8 mouse cellular contexts compared by ENCODE assay signal in genomic region chr15:4376221-4376631, GRCm38 (mm10). TPM values are rescaled to one million over a fixed set of nuclear protein-coding genes. Genes with fewer than 3 reads are reported as not detected.
DNase-seq lines count a peak whose midpoint lies in the region; ATAC-seq lines count a peak whose summit lies in the region.
"Had no signal": no experiment of that assay in that cellular context is flagged by ENCODE, and none has a peak within 500 bp of the region (broad histone marks: within the 10 kb centered on the region; RNA-seq: fewer than 3 reads in every experiment).

No protein-coding gene starts in this region.

- peak; percentile 14 for DNase-seq in left cerebral cortex, postnatal 4 days
- no peak for DNase-seq in left cerebral cortex, postnatal 25 days (ENCODE audit: low spot score in 2 of 2)
- DNase-seq in cerebellum, postnatal 10 days: peak; percentile 62 to 65
- DNase-seq in hindbrain, embryonic 11.5 days (ENCODE audit: low spot score): peak; percentile 46
- DNase-seq in neural tube, embryonic 10.5 days (ENCODE audit: extremely low spot score, low spot score): peak; percentile 36
- DNase-seq in layer of hippocampus, adult 8-10 months (ENCODE audit: low spot score in 2 of 2): no peak

- 12% methylated on average over 8 of the region's 8 CpGs for WGBS in hindbrain, embryonic 11.5 days

- H3K4me3 ChIP-seq in hindbrain, embryonic 11.5 days (ENCODE audit: low read depth, low read length): peak overlapping the region; percentile 52
- H3K4me3 ChIP-seq: megakaryocyte, embryonic 14.5 days had no signal

- H3K36me3 ChIP-seq in hindbrain, embryonic 11.5 days (ENCODE audit: control insufficient read depth, insufficient read depth, low read length): no peaks in the 10 kb centered on the region

- peak overlapping the region; percentile 68; the same call in 1 of the 2 replicates for H3K9ac ChIP-seq in hindbrain, embryonic 11.5 days (ENCODE audit: low read depth, low read length)

- no peaks in the 10 kb centered on the region for H3K9me3 ChIP-seq in hindbrain, embryonic 11.5 days (ENCODE audit: control insufficient read depth, low read length)

- no peaks in the 10 kb centered on the region; the same call in 1 of the 2 replicates for H3K4me1 ChIP-seq in hindbrain, embryonic 11.5 days (replicated peaks; ENCODE audit: control insufficient read depth, insufficient read depth, low read length)
- H3K4me1 ChIP-seq: megakaryocyte, embryonic 14.5 days had no signal

- no peak overlapping the region for H3K27ac ChIP-seq in hindbrain, embryonic 11.5 days (ENCODE audit: low read depth, low read length)

- H3K27me3 ChIP-seq in hindbrain, embryonic 11.5 days (ENCODE audit: control insufficient read depth, insufficient read depth, low read length): no peaks in the 10 kb centered on the region

- peak overlapping the region; percentile 86 for H3K4me2 ChIP-seq in hindbrain, embryonic 11.5 days (replicated peaks; ENCODE audit: low read depth, low read length)

- intact Hi-C loops in left cerebral cortex, postnatal 4 days (cut with DNase I): no loop called here
- intact Hi-C loops in left cerebral cortex, postnatal 25 days (cut with DNase I): no loop called here

- ATAC-seq in hindbrain, embryonic 11.5 days (ENCODE audit: low FRiP score): peak; percentile 26
- no peak for ATAC-seq in megakaryocyte-erythroid progenitor cell, adult 5-6 weeks (replicated peaks; ENCODE audit: low FRiP score, low TSS enrichment, poor library complexity, severe bottlenecking)

RNA-seq across cellular contexts. Expression of gene Plcxd3, which starts 0.9 kb away (rescaled TPM):
- 10 to 100 TPM; 43.6 to 48.2 TPM for total RNA-seq in left cerebral cortex, postnatal 4 days (2021)
- total RNA-seq in left cerebral cortex, postnatal 25 days (2021): 10 to 100 TPM; 37.4 to 37.7 TPM
- polyA plus RNA-seq in hindbrain, embryonic 11.5 days (2014; fragmentation: Nextera tagmentation; extraction: Ambion mirVana): 13.2 and 15.9 TPM in 2 replicates
- total RNA-seq in layer of hippocampus, adult 8-10 months (2022): 10 to 100 TPM; 22.9 to 28.6 (median 24.4) TPM
- not detected in 2 replicates for total RNA-seq in megakaryocyte-erythroid progenitor cell, adult 5-6 weeks (2014; fragmentation: Nextera tagmentation)
- not detected in 2 replicates for total RNA-seq in megakaryocyte-erythroid progenitor cell, adult 5-6 weeks (2017)

Comparison
In these comparisons a context has a peak if more than half of its experiments do, and no peak if none do; other contexts are left out.
1. DNase-seq: peak in left cerebral cortex, postnatal 4 days (single experiment), cerebellum, postnatal 10 days (2 of 2), hindbrain, embryonic 11.5 days (single experiment) and neural tube, embryonic 10.5 days (single experiment); none in left cerebral cortex, postnatal 25 days (0 of 2) and layer of hippocampus, adult 8-10 months (0 of 2).
2. RNA of gene Plcxd3, which starts 0.9 kb away (total RNA-seq): 43.6 to 48.2 TPM in left cerebral cortex, postnatal 4 days, 37.4 to 37.7 TPM in left cerebral cortex, postnatal 25 days and 22.9 to 28.6 TPM in layer of hippocampus, adult 8-10 months; not detected in megakaryocyte-erythroid progenitor cell, adult 5-6 weeks; every median in the first group is over 10 times any median in the second.